9 mouse cellular contexts compared by ENCODE assay signal in genomic region chr6:52824977-52825482, GRCm38 (mm10).
DNase-seq lines count a peak whose midpoint lies in the region.
"Had no signal": no experiment of that assay in that cellular context is flagged by ENCODE, and none has a peak within 500 bp of the region (broad histone marks: within the 10 kb centered on the region; RNA-seq: fewer than 3 reads in every experiment).

No protein-coding gene starts in this region.

- peak; percentile 30 for DNase-seq in adrenal gland, postnatal 10 days
- no peak for DNase-seq in adrenal gland, adult 18-20 months (ENCODE audit: low spot score in 2 of 2)
- peak; percentile 56 to 73 for DNase-seq in right cerebral cortex, postnatal 10 days (ENCODE audit: low spot score in 2 of 2)
- DNase-seq in right cerebral cortex, postnatal 4 days: no peak
- peak; percentile 25 to 50 for DNase-seq in layer of hippocampus, postnatal 10 days (ENCODE audit: low spot score in 2 of 2)
- no peak for DNase-seq in thymus, adult 18-20 months
- DNase-seq in lung, postnatal 25 days (ENCODE audit: low spot score): no peak
- DNase-seq in gastrocnemius, postnatal 25 days: no peak
- DNase-seq: lung, embryonic 14.5 days had no signal

Comparison
In these comparisons a context has a peak if more than half of its experiments do, and no peak if none do; other contexts are left out.
1. DNase-seq: peak in adrenal gland, postnatal 10 days (single experiment), right cerebral cortex, postnatal 10 days (2 of 2) and layer of hippocampus, postnatal 10 days (2 of 2); none in adrenal gland, adult 18-20 months (0 of 2), right cerebral cortex, postnatal 4 days (single experiment), thymus, adult 18-20 months (0 of 2), lung, postnatal 25 days (single experiment) and gastrocnemius, postnatal 25 days (single experiment).